Mouse (Mus musculus) bone marrow macrophage, adult 2 months (primary cell): ENCODE results near the gene Zfp213.

ENCODE experiments used
- CTCF ChIP-seq: IDR thresholded peaks from 2 replicates; pipeline ENCODE4 v1.5.1; 2012; ENCODE audit warnings: low read depth, mild to moderate bottlenecking, low read length, moderate library complexity
- POLR2A ChIP-seq: IDR thresholded peaks from 2 replicates; pipeline ENCODE4 v1.6.1; 2012; ENCODE audit warnings: mild to moderate bottlenecking, low read depth, low read length, borderline replicate concordance

GRCm38 (mm10) chr17:23575951-23576552 is 12.0 kb upstream of the Zfp213 start:
- TF ChIP-seq CTCF, result no peak
- TF ChIP-seq POLR2A, result no peak
